Mouse (Mus musculus) embryonic fibroblast, embryonic 13.5 days (primary cell): ENCODE measurements around the gene Aak1. TPM values are rescaled to one million over a fixed set of nuclear protein-coding genes. Genes with fewer than 3 reads are reported as not detected.
A peak's percentile ranks its signal among the peaks of the same experiment; 100 is the strongest.

Source experiments
- H3K27ac ChIP-seq: 2 replicates; pipeline ENCODE4 v1.5.1; 2012; ENCODE audit warnings: low read length, control low read depth, inconsistent platforms; ENCODE audit not compliant: insufficient read depth
- H3K4me1 ChIP-seq: 2 replicates; pipeline ENCODE4 v1.6.1; 2011; ENCODE audit warnings: low read length; ENCODE audit not compliant: control insufficient read depth, insufficient read depth
- H3K4me3 ChIP-seq: 2 replicates; pipeline ENCODE4 v1.5.1; 2011; ENCODE audit warnings: mild to moderate bottlenecking, control low read depth, low read length; ENCODE audit not compliant: insufficient read depth
- CTCF ChIP-seq: IDR thresholded peaks from 2 replicates; pipeline ENCODE4 v1.5.1; 2011; ENCODE audit warnings: mild to moderate bottlenecking, control low read depth, low read length, moderate library complexity, borderline replicate concordance; ENCODE audit not compliant: insufficient read depth
- POLR2A ChIP-seq: IDR thresholded peaks from 2 replicates; pipeline ENCODE4 v1.6.1; 2011; ENCODE audit warnings: low read depth, mild to moderate bottlenecking, control low read depth, low read length, moderate library complexity
- polyA plus RNA-seq: library from polyadenylated mRNA; stranded (reverse); fragments of >200 nt; gene quantifications from 2 replicates; pipeline ENCODE4 v1.2.4, GENCODE M21; 2011; ENCODE audit warnings: low read depth; ENCODE audit not compliant: missing spikeins, insufficient read length

The Aak1 gene
- polyA plus RNA-seq, 1 experiment: 73.3 TPM

- H3K4me1 ChIP-seq: no peaks in the 10 kb centered on the region; the same call in 1 of the 2 replicates
- TF ChIP-seq POLR2A (no peak), CTCF (no peak)
- H3K4me3 ChIP-seq: no peak overlapping the region
- no peak overlapping the region for H3K27ac ChIP-seq
Observed at GRCm38 (mm10) chr6:86908561-86909150, 59.3 kb downstream of the Aak1 start.

GRCm38 (mm10) chr6:86909881-86910280, 60.6 kb downstream of the Aak1 start:
- Histone ChIP-seq H3K4me1 (no peaks in the 10 kb centered on the region; the same call in 1 of the 2 replicates), H3K4me3 (no peak overlapping the region), H3K27ac (no peak overlapping the region)
- TF ChIP-seq CTCF (no peak), POLR2A (no peak)

- TF ChIP-seq CTCF: no peak
- TF ChIP-seq POLR2A: no peak
- Histone ChIP-seq H3K4me1 (peaks cover 10% of the 10 kb centered on the region; the same call in 1 of the 2 replicates), H3K27ac (peak overlapping the region; percentile 11; the same call in 1 of the 2 replicates), H3K4me3 (no peak overlapping the region)
Observed at GRCm38 (mm10) chr6:86916157-86916820, 67.0 kb downstream of the Aak1 start.

GRCm38 (mm10) chr6:86917231-86917630, 67.9 kb downstream of the Aak1 start:
- Histone ChIP-seq H3K27ac (peak overlapping the region; percentile 9; the same call in 1 of the 2 replicates), H3K4me3 (no peak overlapping the region), H3K4me1 (peaks cover 10% of the 10 kb centered on the region; the same call in 1 of the 2 replicates)
- TF ChIP-seq POLR2A: no peak
- no peak for TF ChIP-seq CTCF

- Histone ChIP-seq H3K4me3 (no peak overlapping the region), H3K27ac (no peak overlapping the region), H3K4me1 (peaks cover 10% of the 10 kb centered on the region; the same call in 1 of the 2 replicates)
- TF ChIP-seq CTCF (no peak), POLR2A (no peak)
Observed at GRCm38 (mm10) chr6:86918058-86918835, 68.9 kb downstream of the Aak1 start.

GRCm38 (mm10) chr6:86921880-86922279, 72.6 kb downstream of the Aak1 start:
- Histone ChIP-seq H3K4me1 (peaks cover 10% of the 10 kb centered on the region; the same call in 1 of the 2 replicates), H3K27ac (no peak overlapping the region), H3K4me3 (no peak overlapping the region)
- TF ChIP-seq POLR2A (no peak), CTCF (peak; percentile 94)

- Histone ChIP-seq H3K4me1 (no peaks in the 10 kb centered on the region), H3K4me3 (no peak overlapping the region), H3K27ac (no peak overlapping the region)
- no peak for TF ChIP-seq CTCF
- TF ChIP-seq POLR2A: no peak
Observed at GRCm38 (mm10) chr6:86924746-86925145, 75.4 kb downstream of the Aak1 start.

GRCm38 (mm10) chr6:86934541-86934940, 85.2 kb downstream of the Aak1 start:
- TF ChIP-seq CTCF: no peak
- TF ChIP-seq POLR2A: no peak
- Histone ChIP-seq H3K4me3 (no peak overlapping the region), H3K4me1 (no peaks in the 10 kb centered on the region), H3K27ac (0 out of 2 replicates have a peak overlapping the region, but pooled peaks have one; percentile 8)

GRCm38 (mm10) chr6:86939797-86940196, 90.5 kb downstream of the Aak1 start:
- no peak overlapping the region for H3K27ac ChIP-seq
- TF ChIP-seq CTCF (no peak), POLR2A (no peak)
- no peaks in the 10 kb centered on the region for H3K4me1 ChIP-seq
- no peak overlapping the region for H3K4me3 ChIP-seq
